Mouse (Mus musculus): ENCODE data around the gene AY358078. TPM values are rescaled to one million over a fixed set of nuclear protein-coding genes. Genes with fewer than 3 reads are reported as not detected.
"Not testable (repeated sequence)": the region's sequence is repeated elsewhere in the genome, so short reads cannot be mapped to it uniquely, and the experiment has no call there.

AY358078 gene
- polyA plus RNA-seq, 1 experiment from 2014 or later, result not detected

GRCm38 (mm10) chr14:51794106-51794505, 5.7 kb upstream of the AY358078 start:
- no peaks in the 10 kb centered on the region for H3K36me3 ChIP-seq (ENCODE audit: control insufficient read depth, insufficient read depth, low read length)
- no peak overlapping the region for H3K4me2 ChIP-seq (replicated peaks; ENCODE audit: low read depth, low read length)
- H3K9me3 ChIP-seq (ENCODE audit: control insufficient read depth, low read length), result no peaks in the 10 kb centered on the region
- DNase-seq (ENCODE audit: low spot score) (no peak), ATAC-seq (ENCODE audit: low FRiP score) (no peak)
- no peaks in the 10 kb centered on the region for H3K27me3 ChIP-seq (ENCODE audit: control insufficient read depth, insufficient read depth, low read length)
- no peak overlapping the region for H3K27ac ChIP-seq (ENCODE audit: low read depth, low read length)
- H3K4me1 ChIP-seq (replicated peaks; ENCODE audit: control insufficient read depth, insufficient read depth, low read length), result no peaks in the 10 kb centered on the region
- no peak overlapping the region for H3K9ac ChIP-seq (ENCODE audit: low read depth, low read length)
- no peak overlapping the region for H3K4me3 ChIP-seq (ENCODE audit: low read depth, low read length)
- 61% methylated on average over 2 of the region's 2 CpGs for WGBS

- H3K4me3 ChIP-seq (ENCODE audit: low read depth, low read length), result no peak overlapping the region
- ATAC-seq (ENCODE audit: low FRiP score), result no peak
- H3K27ac ChIP-seq (ENCODE audit: low read depth, low read length), result no peak overlapping the region
- 80% methylated on average over 1 of the region's 1 CpGs for WGBS
- DNase-seq (ENCODE audit: low spot score), result no peak
- no peak overlapping the region for H3K4me2 ChIP-seq (replicated peaks; ENCODE audit: low read depth, low read length)
- no peaks in the 10 kb centered on the region for H3K27me3 ChIP-seq (ENCODE audit: control insufficient read depth, insufficient read depth, low read length)
- no peak overlapping the region for H3K9ac ChIP-seq (ENCODE audit: low read depth, low read length)
- no peaks in the 10 kb centered on the region for H3K36me3 ChIP-seq (ENCODE audit: control insufficient read depth, insufficient read depth, low read length)
- H3K4me1 ChIP-seq (replicated peaks; ENCODE audit: control insufficient read depth, insufficient read depth, low read length), result no peaks in the 10 kb centered on the region
- no peaks in the 10 kb centered on the region for H3K9me3 ChIP-seq (ENCODE audit: control insufficient read depth, low read length)
Observed at GRCm38 (mm10) chr14:51826625-51827024, 26.8 kb downstream of the AY358078 start.

- not testable (repeated sequence) for H3K4me2 ChIP-seq (replicated peaks; ENCODE audit: low read depth, low read length); H3K36me3 ChIP-seq (ENCODE audit: control insufficient read depth, insufficient read depth, low read length); H3K27ac ChIP-seq (ENCODE audit: low read depth, low read length); H3K9me3 ChIP-seq (ENCODE audit: control insufficient read depth, low read length); H3K4me3 ChIP-seq (ENCODE audit: low read depth, low read length); H3K27me3 ChIP-seq (ENCODE audit: control insufficient read depth, insufficient read depth, low read length); H3K9ac ChIP-seq (ENCODE audit: low read depth, low read length); ATAC-seq (ENCODE audit: low FRiP score); H3K4me1 ChIP-seq (replicated peaks; ENCODE audit: control insufficient read depth, insufficient read depth, low read length)
- WGBS, result 44% methylated on average over 5 of the region's 5 CpGs
- peak; percentile 18 for DNase-seq (ENCODE audit: low spot score)
Observed at GRCm38 (mm10) chr14:51827842-51828241, 28.0 kb downstream of the AY358078 start.

GRCm38 (mm10) chr14:51829188-51829587, 29.3 kb downstream of the AY358078 start:
- Histone ChIP-seq H3K27me3 (ENCODE audit: control insufficient read depth, insufficient read depth, low read length) (no peaks in the 10 kb centered on the region), H3K9me3 (ENCODE audit: control insufficient read depth, low read length) (no peaks in the 10 kb centered on the region)

GRCm38 (mm10) chr14:51838480-51838879, 38.6 kb downstream of the AY358078 start:
- H3K9me3 ChIP-seq (ENCODE audit: control insufficient read depth, low read length); H3K27ac ChIP-seq (ENCODE audit: low read depth, low read length); H3K4me1 ChIP-seq (replicated peaks; ENCODE audit: control insufficient read depth, insufficient read depth, low read length); H3K27me3 ChIP-seq (ENCODE audit: control insufficient read depth, insufficient read depth, low read length); H3K4me3 ChIP-seq (ENCODE audit: low read depth, low read length); ATAC-seq (ENCODE audit: low FRiP score); H3K4me2 ChIP-seq (replicated peaks; ENCODE audit: low read depth, low read length); DNase-seq (ENCODE audit: low spot score); H3K9ac ChIP-seq (ENCODE audit: low read depth, low read length); H3K36me3 ChIP-seq (ENCODE audit: control insufficient read depth, insufficient read depth, low read length): not testable (repeated sequence)
- 19% methylated on average over 2 of the region's 2 CpGs for WGBS

More at GRCm38 (mm10) chr14:51829188-51829587, 29.3 kb downstream of the AY358078 start:
- no peaks in the 10 kb centered on the region for H3K36me3 ChIP-seq (ENCODE audit: control insufficient read depth, insufficient read depth, low read length)
- H3K4me3 ChIP-seq (ENCODE audit: low read depth, low read length), result no peak overlapping the region
- 83% methylated on average over 6 of the region's 6 CpGs for WGBS
- H3K4me1 ChIP-seq (replicated peaks; ENCODE audit: control insufficient read depth, insufficient read depth, low read length), result no peaks in the 10 kb centered on the region
- H3K9ac ChIP-seq (ENCODE audit: low read depth, low read length), result no peak overlapping the region
- DNase-seq (ENCODE audit: low spot score) (no peak), ATAC-seq (ENCODE audit: low FRiP score) (no peak)
- no peak overlapping the region for H3K27ac ChIP-seq (ENCODE audit: low read depth, low read length)
- H3K4me2 ChIP-seq (replicated peaks; ENCODE audit: low read depth, low read length), result no peak overlapping the region

- Histone ChIP-seq H3K27me3 (ENCODE audit: control insufficient read depth, insufficient read depth, low read length) (no peaks in the 10 kb centered on the region), H3K9ac (ENCODE audit: low read depth, low read length) (no peak overlapping the region), H3K4me3 (ENCODE audit: low read depth, low read length) (no peak overlapping the region), H3K27ac (ENCODE audit: low read depth, low read length) (no peak overlapping the region), H3K4me1 (replicated peaks; ENCODE audit: control insufficient read depth, insufficient read depth, low read length) (no peaks in the 10 kb centered on the region), H3K36me3 (ENCODE audit: control insufficient read depth, insufficient read depth, low read length) (no peaks in the 10 kb centered on the region), H3K4me2 (replicated peaks; ENCODE audit: low read depth, low read length) (no peak overlapping the region), H3K9me3 (ENCODE audit: control insufficient read depth, low read length) (no peaks in the 10 kb centered on the region)
- ATAC-seq (ENCODE audit: low FRiP score) (no peak), DNase-seq (ENCODE audit: low spot score) (no peak)
- 78% methylated on average over 1 of the region's 1 CpGs for WGBS
Observed at GRCm38 (mm10) chr14:51842250-51842649, 42.4 kb downstream of the AY358078 start.

GRCm38 (mm10) chr14:51842781-51843180, 42.9 kb downstream of the AY358078 start:
- 95% methylated on average over 2 of the region's 2 CpGs for WGBS
- Histone ChIP-seq H3K27me3 (ENCODE audit: control insufficient read depth, insufficient read depth, low read length) (no peaks in the 10 kb centered on the region), H3K36me3 (ENCODE audit: control insufficient read depth, insufficient read depth, low read length) (no peaks in the 10 kb centered on the region), H3K27ac (ENCODE audit: low read depth, low read length) (no peak overlapping the region), H3K4me3 (ENCODE audit: low read depth, low read length) (no peak overlapping the region), H3K4me2 (replicated peaks; ENCODE audit: low read depth, low read length) (no peak overlapping the region), H3K4me1 (replicated peaks; ENCODE audit: control insufficient read depth, insufficient read depth, low read length) (no peaks in the 10 kb centered on the region), H3K9ac (ENCODE audit: low read depth, low read length) (no peak overlapping the region), H3K9me3 (ENCODE audit: control insufficient read depth, low read length) (no peaks in the 10 kb centered on the region)
- DNase-seq (ENCODE audit: low spot score) (no peak), ATAC-seq (ENCODE audit: low FRiP score) (no peak)

- H3K4me1 ChIP-seq (replicated peaks; ENCODE audit: control insufficient read depth, insufficient read depth, low read length), result no peaks in the 10 kb centered on the region
- ATAC-seq (ENCODE audit: low FRiP score), result no peak
- H3K9ac ChIP-seq (ENCODE audit: low read depth, low read length), result no peak overlapping the region
- H3K9me3 ChIP-seq (ENCODE audit: control insufficient read depth, low read length), result no peaks in the 10 kb centered on the region
- H3K27ac ChIP-seq (ENCODE audit: low read depth, low read length), result no peak overlapping the region
- H3K4me2 ChIP-seq (replicated peaks; ENCODE audit: low read depth, low read length), result no peak overlapping the region
- H3K36me3 ChIP-seq (ENCODE audit: control insufficient read depth, insufficient read depth, low read length), result no peaks in the 10 kb centered on the region
- no peak overlapping the region for H3K4me3 ChIP-seq (ENCODE audit: low read depth, low read length)
- no peak for DNase-seq (ENCODE audit: low spot score)
- no peaks in the 10 kb centered on the region for H3K27me3 ChIP-seq (ENCODE audit: control insufficient read depth, insufficient read depth, low read length)
Observed at GRCm38 (mm10) chr14:51843882-51844281, 44.0 kb downstream of the AY358078 start.

- 66% methylated on average over 3 of the region's 3 CpGs for WGBS
- Histone ChIP-seq H3K4me1 (replicated peaks; ENCODE audit: control insufficient read depth, insufficient read depth, low read length) (no peaks in the 10 kb centered on the region), H3K9ac (ENCODE audit: low read depth, low read length) (no peak overlapping the region), H3K27me3 (ENCODE audit: control insufficient read depth, insufficient read depth, low read length) (no peaks in the 10 kb centered on the region), H3K36me3 (ENCODE audit: control insufficient read depth, insufficient read depth, low read length) (no peaks in the 10 kb centered on the region), H3K27ac (ENCODE audit: low read depth, low read length) (no peak overlapping the region), H3K9me3 (ENCODE audit: control insufficient read depth, low read length) (no peaks in the 10 kb centered on the region), H3K4me3 (ENCODE audit: low read depth, low read length) (no peak overlapping the region), H3K4me2 (replicated peaks; ENCODE audit: low read depth, low read length) (no peak overlapping the region)
- DNase-seq (ENCODE audit: low spot score) (no peak), ATAC-seq (ENCODE audit: low FRiP score) (no peak)
Observed at GRCm38 (mm10) chr14:51846566-51846965, 46.7 kb downstream of the AY358078 start.
